Mouse (Mus musculus) stomach, postnatal 0 days (tissue): ENCODE data around the gene Csrp3. TPM values are rescaled to one million over a fixed set of nuclear protein-coding genes. Genes with fewer than 3 reads are reported as not detected.
A peak's percentile ranks its signal among the peaks of the same experiment; 100 is the strongest.

ENCODE experiments used
- ATAC-seq: fragments of 200-750 bp; cut with Nextera tagmentation; 2 replicates; pipeline ENCODE4 v1.8.0; 2017; ENCODE audit not compliant: low FRiP score, low TSS enrichment
- DNase-seq: peaks from one replicate; pipeline ENCODE4 v3.0.0-alpha.2; 2016; ENCODE audit warnings: low spot score
- H3K27ac ChIP-seq: fragments of 300-500 bp; sonication (generic); replicated peaks from 2 replicates; pipeline ENCODE4 v1.5.1; 2014; ENCODE audit warnings: mild to moderate bottlenecking, control low read depth
- H3K27me3 ChIP-seq: fragments of 300-500 bp; sonication (generic); 2 replicates; pipeline ENCODE4 v1.6.1; 2014; ENCODE audit warnings: low read length; ENCODE audit not compliant: control insufficient read depth, insufficient read depth
- H3K36me3 ChIP-seq: fragments of 300-500 bp; sonication (generic); 2 replicates; pipeline ENCODE4 v1.6.1; 2014; ENCODE audit warnings: low read length, mixed read lengths; ENCODE audit not compliant: control insufficient read depth, insufficient read depth
- H3K4me1 ChIP-seq: fragments of 300-500 bp; sonication (generic); replicated peaks from 2 replicates; pipeline ENCODE4 v1.6.1; 2014; ENCODE audit warnings: antibody characterized with exemption; ENCODE audit not compliant: control insufficient read depth, insufficient read depth
- H3K4me2 ChIP-seq: fragments of 300-500 bp; sonication (generic); replicated peaks from 2 replicates; pipeline ENCODE4 v1.6.1; 2014; ENCODE audit warnings: low read depth, mild to moderate bottlenecking, control low read depth, moderate library complexity
- H3K4me3 ChIP-seq: fragments of 300-500 bp; sonication (generic); 2 replicates; pipeline ENCODE4 v1.5.1; 2014; ENCODE audit warnings: low read depth, low read length, control low read depth
- H3K9ac ChIP-seq: fragments of 300-500 bp; sonication (generic); 2 replicates; pipeline ENCODE4 v1.6.1; 2014; ENCODE audit warnings: mild to moderate bottlenecking, low read length, control low read depth, mixed read lengths
- H3K9me3 ChIP-seq: fragments of 300-500 bp; sonication (generic); 2 replicates; pipeline ENCODE4 v1.6.1; 2016; ENCODE audit warnings: low read length; ENCODE audit not compliant: control insufficient read depth
- CTCF ChIP-seq: IDR thresholded peaks from 2 replicates; pipeline ENCODE4 v1.5.1; 2016; ENCODE audit warnings: antibody characterized with exemption, low read depth, mild to moderate bottlenecking, moderate library complexity
- EP300 ChIP-seq: optimal IDR thresholded peaks from 2 replicates; pipeline ENCODE3; 2016; ENCODE audit warnings: antibody characterized with exemption
- whole genome bisulfite sequencing: fragments of 180-500 bp; shearing (Covaris S2); extraction: QIAGEN DNeasy Blood & Tissue Kit; methylation state at CpG from one replicate; pipeline ENCODE4 v1.1.7; 2014; 5-methylcytosine and 5-hydroxymethylcytosine counted together
- polyA plus RNA-seq: library from polyadenylated mRNA; unstranded; fragments of >200 nt; fragmentation: Nextera tagmentation; extraction: Ambion mirVana; gene quantifications from 2 replicates; pipeline ENCODE4 v1.2.1, GENCODE M21; 2015

The Csrp3 gene
- polyA plus RNA-seq, 1 experiment from 2014 or later, result 0.22 TPM

DNA sequence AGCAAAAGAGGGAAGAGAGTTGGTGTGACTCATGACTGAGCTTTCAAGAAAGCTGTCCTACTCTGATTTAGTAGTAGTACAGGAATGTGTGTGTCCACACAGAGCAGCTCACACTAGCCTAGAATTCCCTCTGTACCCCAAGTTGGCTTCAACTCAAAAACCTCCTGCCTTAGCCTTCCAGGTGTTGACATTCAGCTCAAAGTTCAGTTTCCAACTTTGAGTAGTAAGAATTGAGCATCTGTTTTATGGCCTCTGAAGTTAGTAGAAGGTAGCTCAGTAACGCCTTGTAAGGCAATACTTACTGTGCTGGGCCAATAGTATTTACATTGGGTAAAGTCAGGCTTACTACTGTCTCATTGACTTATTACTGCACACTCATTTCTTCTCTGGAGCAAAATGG lies 34.2 kb downstream of the Csrp3 start:
- peaks cover 11% of the 10 kb centered on the region; the same call in 1 of the 2 replicates for H3K36me3 ChIP-seq
- H3K27me3 ChIP-seq, result no peaks in the 10 kb centered on the region
- no peak overlapping the region for H3K4me3 ChIP-seq
- H3K9me3 ChIP-seq, result no peaks in the 10 kb centered on the region
- TF ChIP-seq EP300 (no peak), CTCF (no peak)
- no peak overlapping the region for H3K4me2 ChIP-seq
- peak overlapping the region; percentile 50 for H3K27ac ChIP-seq
- ATAC-seq (peak; percentile 93), DNase-seq (peak; percentile 51)
- H3K4me1 ChIP-seq, result no peaks in the 10 kb centered on the region
- 42% methylated on average over 1 of the region's 1 CpGs for WGBS
- no peak overlapping the region for H3K9ac ChIP-seq

DNA sequence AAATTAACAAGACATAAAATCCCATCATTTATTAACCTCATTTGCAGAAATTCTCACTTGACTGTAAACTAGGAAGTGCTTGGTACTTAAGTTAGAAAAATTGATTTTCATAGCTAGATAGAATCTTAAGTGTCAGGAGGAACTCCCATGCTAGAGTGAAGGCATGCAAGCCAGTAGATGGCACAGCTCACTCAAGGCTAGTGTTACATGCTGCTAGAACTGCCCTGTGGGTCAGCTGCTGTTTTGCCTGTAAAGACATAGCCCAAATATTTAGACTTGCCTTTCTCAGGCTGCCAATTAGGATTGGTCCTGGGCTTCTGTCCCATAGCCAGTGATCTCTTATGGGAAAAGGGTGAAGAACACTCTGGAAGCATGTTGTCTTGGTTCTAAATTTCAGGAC lies 35.5 kb downstream of the Csrp3 start:
- Histone ChIP-seq H3K27me3 (no peaks in the 10 kb centered on the region), H3K27ac (0 out of 2 replicates have a peak overlapping the region, but pooled peaks have one; percentile 36), H3K4me2 (no peak overlapping the region), H3K4me3 (no peak overlapping the region), H3K9ac (no peak overlapping the region), H3K9me3 (no peaks in the 10 kb centered on the region), H3K4me1 (no peaks in the 10 kb centered on the region), H3K36me3 (peaks cover 11% of the 10 kb centered on the region; the same call in 1 of the 2 replicates)
- TF ChIP-seq EP300 (no peak), CTCF (peak; percentile 54)
- ATAC-seq (no peak), DNase-seq (no peak)

DNA sequence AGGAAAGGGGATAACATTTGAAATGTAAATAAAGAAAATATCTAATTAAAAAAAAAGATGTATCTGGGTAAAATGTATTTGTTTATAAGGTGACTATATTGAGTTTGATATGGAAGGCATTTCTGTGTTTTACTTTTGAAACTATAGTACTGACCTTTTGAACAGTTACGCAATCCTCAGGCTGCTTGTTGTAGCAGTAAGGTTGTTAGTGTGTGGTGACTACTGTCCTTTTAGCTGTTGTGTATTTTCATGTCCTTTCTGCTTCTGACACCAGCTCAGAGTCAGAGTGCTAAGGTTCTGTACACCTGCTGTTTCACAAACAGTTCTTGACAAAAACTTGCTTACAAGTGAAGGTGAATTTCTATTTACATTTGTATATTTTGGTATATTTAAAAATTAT lies 37.2 kb downstream of the Csrp3 start:
- no peak overlapping the region for H3K27ac ChIP-seq
- no peak overlapping the region for H3K4me2 ChIP-seq
- no peak overlapping the region for H3K9ac ChIP-seq
- peaks cover 14% of the 10 kb centered on the region; the same call in 1 of the 2 replicates for H3K36me3 ChIP-seq
- H3K9me3 ChIP-seq, result no peaks in the 10 kb centered on the region
- TF ChIP-seq CTCF, result no peak
- TF ChIP-seq EP300, result no peak
- DNase-seq (no peak), ATAC-seq (no peak)
- no peaks in the 10 kb centered on the region for H3K4me1 ChIP-seq
- WGBS, result 93% methylated on average over 1 of the region's 1 CpGs
- H3K27me3 ChIP-seq, result no peaks in the 10 kb centered on the region
- no peak overlapping the region for H3K4me3 ChIP-seq

DNA sequence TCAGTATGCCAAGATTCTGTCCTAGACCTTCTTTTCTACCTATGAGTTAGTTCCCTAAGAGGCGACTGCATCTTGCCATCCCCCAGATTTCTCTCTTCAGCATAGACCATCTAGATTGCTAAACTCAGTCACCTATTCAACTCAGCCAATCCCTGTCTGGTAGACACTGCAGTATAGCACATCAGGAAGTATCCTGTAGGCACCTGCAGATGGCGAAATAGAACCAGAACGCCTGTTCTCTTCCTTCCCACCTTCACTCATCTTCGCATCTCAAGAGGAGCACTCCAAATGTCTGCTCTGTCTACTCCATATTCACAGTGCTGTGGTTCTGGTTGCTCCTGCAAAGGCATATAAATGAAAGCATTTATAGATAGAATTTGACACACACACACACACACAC lies 41.2 kb downstream of the Csrp3 start:
- no peak overlapping the region for H3K4me3 ChIP-seq
- H3K27me3 ChIP-seq, result no peaks in the 10 kb centered on the region
- H3K4me1 ChIP-seq, result no peaks in the 10 kb centered on the region
- no peak for DNase-seq
- no peak for ATAC-seq
- H3K9me3 ChIP-seq, result no peaks in the 10 kb centered on the region
- H3K27ac ChIP-seq, result no peak overlapping the region
- H3K36me3 ChIP-seq, result peaks cover 17% of the 10 kb centered on the region; the same call in 1 of the 2 replicates
- TF ChIP-seq EP300 (no peak), CTCF (no peak; the same call in 1 of the 2 replicates)
- 84% methylated on average over 4 of the region's 4 CpGs for WGBS
- no peak overlapping the region for H3K9ac ChIP-seq
- H3K4me2 ChIP-seq, result no peak overlapping the region

DNA sequence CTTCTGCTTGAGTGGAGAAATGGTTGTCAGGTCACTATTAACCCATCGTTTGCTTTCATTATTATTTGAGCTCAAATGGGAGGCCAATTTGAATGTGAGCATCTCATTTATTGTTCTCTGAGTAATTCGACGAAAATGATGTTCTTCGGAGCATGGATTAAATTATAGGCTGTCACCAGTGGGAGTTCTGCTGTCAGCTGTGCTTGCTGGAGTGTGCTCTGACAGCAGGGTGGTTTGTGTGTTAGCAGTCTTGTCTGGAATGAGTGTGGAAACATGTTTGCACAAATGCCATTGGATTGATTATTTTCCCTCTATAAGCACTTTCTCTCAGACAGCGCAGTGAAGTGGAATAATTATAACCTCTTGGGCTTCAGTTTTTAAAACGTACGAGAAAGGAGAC lies 44.5 kb downstream of the Csrp3 start:
- no peaks in the 10 kb centered on the region for H3K9me3 ChIP-seq
- TF ChIP-seq CTCF (no peak), EP300 (no peak)
- H3K4me2 ChIP-seq, result no peak overlapping the region
- H3K27ac ChIP-seq, result no peak overlapping the region
- H3K9ac ChIP-seq, result no peak overlapping the region
- ATAC-seq (no peak), DNase-seq (no peak)
- H3K36me3 ChIP-seq, result peaks cover 12% of the 10 kb centered on the region; the same call in 1 of the 2 replicates
- no peaks in the 10 kb centered on the region for H3K27me3 ChIP-seq
- no peaks in the 10 kb centered on the region for H3K4me1 ChIP-seq
- 85% methylated on average over 7 of the region's 7 CpGs for WGBS
- H3K4me3 ChIP-seq, result no peak overlapping the region

DNA sequence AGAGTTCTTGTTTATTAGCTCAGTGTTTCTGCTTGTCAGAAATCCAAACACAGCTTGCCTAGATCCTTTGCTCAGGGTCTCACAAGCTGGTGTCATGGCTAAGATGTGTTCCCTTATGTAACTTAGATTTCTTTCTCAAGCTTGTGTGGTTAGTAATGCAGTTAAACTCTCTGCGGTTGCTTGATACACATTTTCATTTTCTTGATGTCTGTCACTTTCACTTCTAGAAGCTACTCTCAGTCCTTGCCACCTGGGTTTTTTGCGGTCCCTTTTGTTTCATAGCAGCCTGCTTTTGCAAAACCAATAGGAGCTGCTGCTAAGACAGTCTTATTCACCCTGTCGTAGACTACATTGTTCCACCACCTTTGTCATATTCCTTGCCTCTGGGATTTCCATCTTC lies 52.7 kb downstream of the Csrp3 start:
- Histone ChIP-seq H3K27me3 (no peaks in the 10 kb centered on the region), H3K27ac (no peak overlapping the region), H3K4me2 (no peak overlapping the region), H3K4me3 (no peak overlapping the region), H3K36me3 (no peaks in the 10 kb centered on the region; the same call in 1 of the 2 replicates), H3K9ac (no peak overlapping the region), H3K9me3 (no peaks in the 10 kb centered on the region), H3K4me1 (0 out of 2 replicates have a peak, but pooled peaks cover 2% of the 10 kb centered on the region)
- ATAC-seq (no peak), DNase-seq (no peak)
- TF ChIP-seq CTCF (no peak), EP300 (no peak)
- WGBS, result 76% methylated on average over 3 of the region's 3 CpGs
